ENCODE assay signal across 8 mouse cellular contexts in the genomic region with DNA sequence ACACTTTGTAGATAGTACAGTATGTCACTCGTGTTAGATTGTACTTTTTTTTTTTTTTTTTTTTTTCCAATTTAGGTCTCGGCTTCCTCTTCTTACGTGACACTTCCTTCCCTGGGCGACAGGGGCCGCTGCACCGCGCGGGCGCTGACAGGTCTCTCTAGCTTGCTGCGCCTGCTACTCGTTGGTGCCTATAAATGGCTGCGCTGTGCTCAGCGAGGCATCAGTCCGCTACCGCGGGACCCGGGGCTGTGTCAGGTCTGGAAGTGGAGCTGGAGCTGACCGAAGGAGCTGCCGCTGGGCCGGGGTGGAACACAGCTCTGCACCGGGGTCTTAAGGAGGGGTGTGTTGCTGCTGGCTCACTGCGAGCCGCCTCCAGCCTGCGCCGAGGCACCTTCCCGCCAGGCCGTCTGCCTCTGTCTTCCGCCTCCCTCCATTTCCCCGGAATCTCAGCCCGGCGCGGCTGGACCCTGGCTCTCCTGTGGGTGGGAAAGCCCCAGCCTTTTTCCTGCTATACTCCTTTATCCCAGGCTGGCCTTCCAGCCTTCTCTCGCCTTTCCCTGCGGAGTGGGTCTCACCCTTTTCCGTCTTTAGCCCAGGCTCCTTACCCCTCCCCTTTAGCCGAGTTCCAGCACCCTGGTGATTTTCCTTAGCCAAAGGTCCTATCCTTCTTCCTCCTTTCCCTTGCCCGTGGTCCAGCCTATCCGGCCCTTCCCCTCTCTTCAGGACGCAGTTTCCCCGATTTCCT. TPM values are rescaled to one million over a fixed set of nuclear protein-coding genes. Genes with fewer than 3 reads are reported as not detected.
DNase-seq lines count a peak whose midpoint lies in the region; ATAC-seq and TF ChIP-seq lines count a peak whose summit lies in the region.

A gene (plus strand): TSS at position 154 of the 745 bp plus-strand sequence.

- peaks cover 2% of the 10 kb centered on the region; the same call in 1 of the 2 replicates for H3K9me3 ChIP-seq in G1E (replicated peaks)
- H3K9me3 ChIP-seq in forebrain, postnatal 0 days (ENCODE audit: low read length): no peaks in the 10 kb centered on the region
- no peaks in the 10 kb centered on the region for H3K9me3 ChIP-seq in lung, embryonic 15.5 days

- peak within 1 kb of the TSS; percentile 88 for H3K4me3 ChIP-seq in G1E (ENCODE audit: low read depth, low read length)
- peak within 1 kb of the TSS; percentile 82 for H3K4me3 ChIP-seq in forebrain, postnatal 0 days (ENCODE audit: low read depth, low read length)
- peak within 1 kb of the TSS; percentile 90 for H3K4me3 ChIP-seq in lung, embryonic 15.5 days

- peaks cover 46% of the 10 kb centered on the region for H3K4me1 ChIP-seq in G1E (ENCODE audit: insufficient read depth, low read depth, low read length)
- peaks cover 34% of the 10 kb centered on the region for H3K4me1 ChIP-seq in forebrain, postnatal 0 days (ENCODE audit: insufficient read depth)
- peaks cover 35% of the 10 kb centered on the region for H3K4me1 ChIP-seq in lung, embryonic 15.5 days

- TF ChIP-seq CTCF in G1E (IDR thresholded peaks at IDR 0.05; ENCODE audit: low read depth, low read length): peak; percentile 72
- TF ChIP-seq CTCF in forebrain, postnatal 0 days (IDR thresholded peaks at IDR 0.05; ENCODE audit: low read depth): peak; percentile 93

- WGBS in forebrain, postnatal 0 days: under 1% methylated on average over 40 of the region's 40 CpGs
- WGBS in lung, embryonic 15.5 days: under 1% methylated on average over 40 of the region's 40 CpGs

- peak within 1 kb of the TSS; percentile 88 for H3K9ac ChIP-seq in forebrain, postnatal 0 days
- H3K9ac ChIP-seq in lung, embryonic 15.5 days: peak within 1 kb of the TSS; percentile 90

- peak within 1 kb of the TSS; percentile 88 for H3K27ac ChIP-seq in forebrain, postnatal 0 days (ENCODE audit: low read depth, low read length)
- peak within 1 kb of the TSS; percentile 87 for H3K27ac ChIP-seq in lung, embryonic 15.5 days

- peak; percentile 48 for DNase-seq in G1E (ENCODE audit: low spot score)
- peak; percentile 94 to 98 for DNase-seq in cerebellum, adult 18-20 months
- DNase-seq in forebrain, postnatal 0 days: peak; percentile 96
- peak; percentile 96 for DNase-seq in heart, postnatal 4 days
- DNase-seq in layer of hippocampus, adult 8-10 months (ENCODE audit: low spot score in 2 of 2): peak; percentile 91 to 95
- peak; percentile 88 for DNase-seq in ovary, adult 18-20 months (ENCODE audit: low spot score)
- peak; percentile 93 for DNase-seq in thymus, postnatal 0 days (ENCODE audit: low spot score)

- no peaks in the 10 kb centered on the region for H3K27me3 ChIP-seq in G1E (ENCODE audit: insufficient read depth, low read length)
- H3K27me3 ChIP-seq in forebrain, postnatal 0 days (ENCODE audit: insufficient read depth, low read length): no peaks in the 10 kb centered on the region
- no peaks in the 10 kb centered on the region for H3K27me3 ChIP-seq in lung, embryonic 15.5 days

- H3K4me2 ChIP-seq in forebrain, postnatal 0 days (ENCODE audit: low read depth): peak within 1 kb of the TSS; percentile 85
- H3K4me2 ChIP-seq in lung, embryonic 15.5 days: peak within 1 kb of the TSS; percentile 67

- peaks cover 36% of the 10 kb centered on the region for H3K36me3 ChIP-seq in G1E (replicated peaks)
- no peaks in the 10 kb centered on the region for H3K36me3 ChIP-seq in forebrain, postnatal 0 days (ENCODE audit: insufficient read depth)
- H3K36me3 ChIP-seq in lung, embryonic 15.5 days: no peaks in the 10 kb centered on the region

- peak; percentile 92 for ATAC-seq in G1E (ENCODE audit: extremely low read depth, insufficient number of reproducible peaks, low FRiP score, poor library complexity, severe bottlenecking)
- peak; percentile 99 for ATAC-seq in forebrain, postnatal 0 days
- peak; percentile 94 for ATAC-seq in lung, embryonic 15.5 days (ENCODE audit: borderline replicate concordance, extremely low read depth, low FRiP score, low TSS enrichment)

RNA-seq across cellular contexts. Expression of the gene that starts here (rescaled TPM):
- total RNA-seq in G1E (2014; fragmentation: Nextera tagmentation) (27.3 and 30.2 TPM in 2 replicates), G1E (2017) (5.3 and 7.3 TPM in 2 replicates)
- 37.0 and 44.6 TPM in 2 replicates for polyA plus RNA-seq in G1E (2012)
- 9.7 and 16.0 TPM in 2 replicates for total RNA-seq in forebrain, postnatal 0 days (2014; rRNA removed)
- 7.7 and 10.1 TPM in 2 replicates for polyA plus RNA-seq in forebrain, postnatal 0 days (2015; fragmentation: Nextera tagmentation; extraction: Ambion mirVana)
- total RNA-seq in heart, postnatal 4 days (2021): 10 to 100 TPM; 21.1 to 24.4 TPM
- 10 to 100 TPM; 62.2 to 66.1 (median 65.1) TPM for total RNA-seq in layer of hippocampus, adult 8-10 months (2022)
- 7.6 and 8.3 TPM in 2 replicates for polyA plus RNA-seq in lung, embryonic 15.5 days (2015; fragmentation: Nextera tagmentation; extraction: Ambion mirVana)
- 5.2 and 6.2 TPM in 2 replicates for polyA plus RNA-seq in thymus, postnatal 0 days (2015; fragmentation: Nextera tagmentation; extraction: Ambion mirVana)

Comparison
In these comparisons a context has a peak if more than half of its experiments do, and no peak if none do; other contexts are left out.
1. Peak in every context shown above with its lines: DNase-seq, ATAC-seq, H3K4me3 ChIP-seq and H3K27ac ChIP-seq.